Mouse (Mus musculus): ENCODE results near the gene Nxph4. TPM values are rescaled to one million over a fixed set of nuclear protein-coding genes. Genes with fewer than 3 reads are reported as not detected.
A peak's percentile ranks its signal among the peaks of the same experiment; 100 is the strongest.

The Nxph4 gene
- under 1 TPM; 0.14 to 0.36 TPM for total RNA-seq (2021)
- long read RNA-seq, experiment 1: 0 reads
- long read RNA-seq, experiment 2, partial matches to known transcripts: 0 of 1 reads
- long read RNA-seq, experiment 2, other reads (novel, unspliced or antisense): 0 of 1 reads

DNA sequence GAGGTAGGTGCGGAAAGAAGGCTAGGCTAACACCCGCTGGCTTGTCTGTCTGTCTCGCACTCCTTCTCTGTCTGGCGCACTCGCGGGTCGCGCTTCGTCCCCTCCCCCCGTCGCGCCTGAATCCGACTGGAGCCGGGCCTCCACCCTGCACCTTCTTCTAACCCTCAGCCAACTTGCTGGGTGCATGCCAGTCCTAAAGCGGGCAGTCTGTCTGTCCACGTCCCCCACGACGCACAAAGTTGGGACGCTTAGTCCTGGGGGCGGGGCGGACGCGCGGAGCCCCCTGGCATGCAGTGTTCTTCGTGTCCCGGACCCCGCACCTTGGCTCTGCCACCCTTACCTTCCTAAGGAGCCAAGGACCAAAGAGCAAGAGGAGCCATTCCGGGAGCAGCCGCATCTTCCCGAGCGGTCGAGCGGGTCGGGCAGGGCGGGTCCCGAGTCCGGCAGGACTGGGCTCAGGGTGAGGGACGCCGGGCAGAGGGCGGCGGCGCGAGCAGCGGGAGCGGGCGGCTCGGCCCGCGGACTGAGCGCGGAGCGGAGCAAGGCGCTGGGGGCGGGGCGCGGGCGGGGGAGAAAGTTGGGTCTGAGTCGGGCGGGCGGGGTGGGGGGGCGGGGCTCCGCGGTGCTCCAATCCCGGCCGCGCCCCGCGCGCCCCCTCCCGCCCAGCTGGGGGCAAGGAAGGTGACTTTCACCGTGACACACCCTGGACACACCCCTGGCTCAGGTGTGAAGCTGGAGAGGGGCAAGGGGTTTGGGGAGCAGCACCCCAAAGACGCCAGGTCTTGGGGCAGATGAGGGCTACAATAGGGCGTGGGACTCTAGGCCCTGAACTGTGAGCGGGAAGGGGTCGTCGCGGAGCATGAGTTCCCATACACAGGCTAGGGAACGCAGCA, at the start of gene Nxph4:
Gene Nxph4 (minus strand): TSS at position 524 of the 893 bp plus-strand sequence.
- DNase-seq (ENCODE audit: low spot score): no peak

DNA sequence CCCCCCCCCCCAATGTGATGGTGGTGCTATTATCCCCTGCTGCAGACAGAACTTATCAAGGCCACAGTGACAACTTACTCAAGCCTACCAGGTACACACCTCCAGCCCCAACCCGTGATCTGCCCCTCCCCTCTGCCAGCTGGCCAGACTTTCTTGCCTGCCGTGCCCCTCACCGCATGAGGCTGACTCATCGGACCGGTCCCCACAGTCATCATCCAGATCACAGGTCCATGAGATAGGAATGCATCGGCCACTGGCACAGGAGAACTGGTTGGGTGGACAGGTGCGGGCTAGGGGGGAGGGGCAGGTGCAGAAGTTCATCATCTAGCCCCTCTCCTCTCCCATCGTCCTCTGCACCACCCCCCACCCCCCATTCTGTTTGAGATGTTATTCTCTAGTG, 49.3 kb upstream of the Nxph4 start:
- DNase-seq (ENCODE audit: low spot score): no peak

DNA sequence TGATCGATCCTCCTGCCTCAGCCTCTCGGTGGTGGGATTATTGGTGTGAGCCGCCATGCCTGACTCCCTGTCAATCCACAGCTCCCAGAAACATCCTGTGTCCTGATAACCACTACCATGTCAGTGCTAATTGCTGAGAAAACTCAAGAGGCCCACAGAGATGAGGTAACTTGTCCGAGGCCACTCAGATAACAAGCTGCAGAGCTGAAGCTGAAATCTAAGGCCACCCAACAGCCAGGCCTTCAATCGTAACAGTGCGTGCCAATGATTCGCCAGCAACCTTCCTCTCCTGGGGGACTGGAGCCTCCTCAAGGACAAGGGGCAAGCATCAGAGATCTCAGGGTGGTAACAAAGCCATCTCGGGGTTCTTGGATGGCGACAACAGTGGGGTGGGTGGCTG, 46.9 kb upstream of the Nxph4 start:
- DNase-seq (ENCODE audit: low spot score): no peak

DNA sequence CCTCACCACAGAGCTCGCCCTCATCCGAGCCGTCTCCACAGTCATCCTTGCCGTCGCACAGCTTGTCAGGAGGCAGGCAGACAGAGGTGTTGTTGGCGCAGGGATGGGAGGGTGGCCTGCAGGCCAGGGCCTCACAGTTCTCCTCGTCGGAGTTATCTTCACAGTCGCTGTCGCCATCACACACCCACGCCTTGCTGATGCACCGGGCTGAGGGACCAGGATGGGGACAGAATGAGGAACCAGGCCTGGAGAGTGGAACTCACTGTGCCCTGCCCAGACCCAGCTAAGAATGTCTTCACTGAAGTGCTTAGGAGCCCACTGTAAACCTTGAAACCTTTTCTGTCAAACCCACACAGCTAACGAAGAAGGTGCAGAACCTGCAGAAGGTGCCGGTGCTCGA, 43.6 kb upstream of the Nxph4 start:
- no peak for DNase-seq (ENCODE audit: low spot score)

DNA sequence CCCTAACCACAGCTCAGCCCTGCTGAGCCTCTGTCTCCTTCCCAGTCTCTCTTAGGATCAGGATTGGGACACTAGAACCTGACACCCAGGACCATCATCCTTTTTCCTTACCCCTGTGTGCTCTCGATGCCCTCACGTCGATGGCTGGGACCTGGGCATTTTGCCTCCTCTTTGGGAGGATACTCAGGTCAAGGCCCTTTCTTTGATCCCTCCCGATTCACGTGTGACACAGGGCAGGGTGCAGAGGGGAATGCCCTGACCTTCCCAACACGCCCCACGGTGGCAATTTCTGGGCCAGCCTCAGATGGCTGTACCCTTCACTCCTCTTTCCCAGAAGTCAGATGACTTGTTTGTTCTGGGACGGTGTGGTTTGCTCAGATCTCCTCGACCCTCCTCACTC, 42.8 kb upstream of the Nxph4 start:
- DNase-seq (ENCODE audit: low spot score): no peak

DNA sequence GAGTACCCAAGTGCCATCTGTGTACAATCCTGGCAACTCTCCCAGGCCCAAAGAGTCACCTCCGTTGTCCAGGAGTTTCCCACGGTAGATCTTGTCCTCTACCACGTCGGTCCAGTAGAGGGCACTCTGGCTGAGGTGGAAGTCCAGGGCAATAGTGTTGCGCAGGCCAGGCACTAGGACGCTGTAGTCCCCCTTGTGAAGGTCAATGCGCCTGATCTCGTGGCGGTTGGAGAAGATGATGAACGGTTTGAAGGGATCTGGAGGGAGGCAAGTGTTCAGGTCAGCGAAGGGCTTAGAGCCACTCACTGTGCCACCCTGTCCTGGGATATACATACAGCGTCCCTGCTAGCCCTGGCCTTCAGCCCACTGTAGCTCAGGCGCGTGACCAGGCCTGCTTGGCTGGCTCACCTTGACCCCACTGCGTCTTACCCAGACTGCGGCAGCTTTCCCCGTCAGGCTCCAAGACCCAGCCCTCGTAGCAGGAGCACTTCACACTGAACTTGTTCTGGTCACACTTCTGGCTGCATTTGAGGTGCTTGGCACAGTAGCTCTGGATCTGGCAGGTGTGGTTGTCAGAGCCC, 42.1 kb upstream of the Nxph4 start:
- peak; percentile 80 for DNase-seq (ENCODE audit: low spot score)

DNA sequence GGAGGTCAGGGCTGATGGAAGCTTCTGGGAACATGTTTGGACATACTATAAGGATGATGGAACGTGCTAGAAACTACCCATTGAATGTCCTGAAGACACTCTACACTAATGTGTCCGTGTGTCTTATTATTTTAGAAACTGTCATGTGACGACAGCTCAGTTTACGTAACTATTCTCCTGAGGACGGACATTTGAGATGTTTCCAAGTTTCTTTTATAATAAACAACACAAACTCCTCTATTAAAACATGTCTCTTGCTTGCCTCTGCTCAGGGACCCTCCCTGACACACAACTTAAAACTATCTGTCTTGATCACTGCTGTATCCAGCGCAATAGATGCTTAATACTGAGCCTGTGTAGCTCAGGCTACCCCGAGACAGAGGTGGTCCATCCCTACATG, 41.4 kb upstream of the Nxph4 start:
- DNase-seq (ENCODE audit: low spot score): peak; percentile 36

DNA sequence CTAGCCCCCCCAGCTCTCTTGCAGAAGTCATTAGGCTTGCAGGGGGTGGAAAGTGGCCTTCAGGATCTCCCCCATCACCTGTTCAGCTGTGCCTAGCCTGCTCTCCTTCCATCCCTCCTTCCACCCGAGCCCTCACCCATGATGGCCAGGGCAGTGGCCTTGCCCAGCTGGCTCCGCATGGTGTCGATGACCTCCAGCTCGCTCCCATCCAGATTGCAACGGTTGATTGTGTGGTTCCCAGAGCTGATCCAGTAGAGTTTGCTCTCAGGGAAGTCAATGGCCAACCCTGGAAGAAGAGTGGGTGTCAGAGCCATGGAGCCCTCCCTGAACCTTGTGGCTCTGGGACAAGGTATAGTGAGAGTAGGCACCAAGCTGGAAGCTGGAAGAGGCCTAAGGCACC, 37.9 kb upstream of the Nxph4 start:
- no peak for DNase-seq (ENCODE audit: low spot score)

DNA sequence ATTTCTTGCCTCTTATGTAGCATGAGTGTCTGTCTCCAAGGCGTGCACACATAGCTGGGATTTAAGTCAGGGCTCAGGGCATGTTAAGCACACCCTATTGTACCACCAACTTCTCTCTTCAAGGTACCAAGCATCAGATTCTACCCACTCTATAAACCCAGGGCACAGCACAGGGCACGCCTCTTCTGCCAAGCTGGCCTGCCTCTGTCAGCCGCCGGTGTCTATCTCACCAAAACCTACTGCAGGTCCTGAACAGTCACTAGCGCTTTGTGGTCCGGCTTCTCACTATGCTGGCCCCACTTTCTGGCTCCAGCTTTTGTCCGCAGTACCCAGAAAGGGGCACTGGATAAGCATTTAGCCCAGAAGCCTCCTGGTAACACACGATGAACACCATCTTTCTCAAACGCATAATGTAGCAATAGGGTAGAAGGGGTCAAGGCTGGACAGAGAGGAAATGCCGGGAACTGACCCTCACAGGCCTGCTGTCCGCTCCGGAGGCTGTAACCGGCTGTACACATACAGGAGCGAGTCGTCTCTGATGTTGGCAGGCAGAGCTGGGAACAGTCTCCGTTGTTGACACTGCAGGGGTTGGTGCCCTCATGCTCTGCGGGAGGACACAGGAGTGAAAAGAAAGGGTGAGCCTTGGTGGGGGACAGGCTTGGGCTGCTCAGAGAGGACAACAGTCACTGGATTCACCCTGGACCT, 36.7 kb upstream of the Nxph4 start:
- DNase-seq (ENCODE audit: low spot score): no peak

DNA sequence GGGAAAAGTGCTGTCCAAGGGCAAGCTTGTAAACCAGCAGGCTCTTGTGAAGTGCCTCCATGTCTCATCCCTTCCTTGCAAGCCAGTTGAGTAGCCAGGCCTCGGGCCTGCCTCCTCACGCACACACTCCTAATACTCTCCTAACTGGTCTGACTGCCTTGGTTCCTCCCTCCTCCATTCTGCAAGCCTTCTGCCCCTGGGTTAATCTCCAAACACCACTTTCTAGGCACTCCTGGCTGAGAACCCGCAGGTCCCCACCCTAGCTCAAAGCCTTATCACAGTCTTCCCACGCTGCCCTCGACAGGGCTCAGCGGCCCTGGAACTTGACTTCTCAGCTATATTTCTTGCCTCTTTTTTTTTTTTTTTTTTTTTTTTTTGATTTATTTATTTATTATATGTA, 36.0 kb upstream of the Nxph4 start:
- no peak for DNase-seq (ENCODE audit: low spot score)

DNA sequence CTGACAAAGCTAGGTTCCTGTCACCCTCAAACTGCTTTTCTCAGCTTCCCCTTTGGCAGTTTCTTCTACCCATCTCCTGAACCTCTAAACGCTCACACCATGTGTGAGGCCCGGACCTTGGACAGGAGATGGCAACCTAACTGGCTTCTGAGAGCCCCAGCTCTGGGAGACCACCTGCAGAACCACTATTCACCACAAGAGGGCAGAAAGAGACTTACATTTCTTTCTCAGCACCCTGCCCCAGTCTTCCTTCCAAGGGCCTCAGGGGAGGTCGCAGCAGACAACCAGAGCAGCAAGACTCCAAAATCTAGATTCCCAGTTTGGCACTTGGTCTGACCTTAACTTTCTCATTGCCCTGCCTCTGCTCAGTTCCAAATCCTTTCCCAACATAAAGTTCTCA, 35.1 kb upstream of the Nxph4 start:
- DNase-seq (ENCODE audit: low spot score): peak; percentile 81

DNA sequence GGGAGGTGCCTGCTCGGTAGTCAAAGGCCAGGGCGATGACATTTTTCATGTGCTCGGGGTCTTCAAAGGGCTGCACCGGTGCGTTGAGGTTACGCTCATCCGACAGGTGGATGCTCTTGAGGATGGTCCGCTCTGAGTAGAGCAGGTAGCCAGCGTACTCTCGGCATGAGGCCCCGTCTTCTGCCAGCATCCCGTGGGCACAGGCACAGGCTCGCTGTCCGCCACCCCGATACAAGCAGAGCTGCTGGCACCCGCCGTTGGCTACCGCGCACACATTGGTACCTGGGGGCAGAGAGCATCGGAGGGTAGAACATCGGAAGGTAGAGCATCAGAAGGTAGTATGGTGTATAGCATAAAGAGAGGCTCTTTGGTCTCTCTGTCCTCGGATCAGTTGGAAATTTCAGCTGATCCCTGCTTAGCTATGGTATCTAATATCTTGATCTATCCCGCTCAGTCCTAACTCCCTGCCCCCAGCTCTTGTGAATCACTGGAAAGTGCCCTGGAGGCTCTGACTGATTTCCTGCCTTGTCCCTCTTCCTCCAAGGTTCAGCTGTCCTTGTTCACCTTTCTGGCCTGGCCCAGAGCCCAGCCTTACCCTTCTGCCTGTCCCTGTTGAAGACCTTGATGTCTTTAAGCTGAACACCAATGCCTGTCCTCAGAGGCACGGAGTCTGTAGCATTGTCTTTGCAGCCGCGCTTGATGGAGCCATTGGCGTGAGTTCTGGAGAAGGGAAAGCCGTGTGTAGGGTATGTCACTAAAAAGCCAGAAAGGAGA, 32.4 kb upstream of the Nxph4 start:
- no peak for DNase-seq (ENCODE audit: low spot score)

DNA sequence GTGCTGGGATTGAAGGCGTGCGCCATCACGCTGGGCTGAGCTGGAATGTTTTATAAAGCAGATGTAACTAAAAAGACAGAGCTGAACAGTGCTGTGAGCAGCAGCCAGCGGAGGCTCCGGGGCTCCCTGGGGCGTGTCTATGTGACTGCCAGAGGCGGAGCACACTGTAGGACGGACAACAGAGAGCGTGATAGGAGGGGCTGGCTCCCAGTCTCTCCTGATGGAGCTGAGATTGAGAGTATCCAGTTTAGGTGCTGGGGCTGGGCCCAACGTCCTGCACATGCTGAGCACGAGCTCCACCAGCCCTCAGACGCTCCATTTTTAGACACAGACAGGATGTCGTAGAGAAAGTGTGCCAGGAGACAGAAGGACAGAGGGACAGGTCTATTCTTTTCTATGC, 29.9 kb upstream of the Nxph4 start:
- DNase-seq (ENCODE audit: low spot score): peak; percentile 43

DNA sequence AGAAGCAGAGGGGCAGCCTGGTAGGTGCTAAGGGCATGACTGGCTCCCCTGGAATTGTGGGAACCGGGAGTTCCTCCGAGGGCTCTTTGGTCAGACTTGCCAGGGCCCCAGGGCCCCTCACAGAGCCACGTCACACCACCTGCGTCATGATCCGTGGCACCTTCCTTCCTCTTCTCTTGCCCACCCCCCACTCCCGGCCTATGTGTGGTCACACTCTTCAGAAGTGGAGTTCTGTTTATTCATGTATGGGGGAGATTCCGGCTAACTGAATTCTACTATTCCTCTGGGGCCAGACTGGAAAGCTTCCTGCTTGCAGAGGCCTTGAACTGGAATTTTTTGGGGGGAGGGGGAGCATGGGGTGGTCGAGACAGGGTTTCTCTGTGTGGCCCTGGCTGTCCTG, 29.5 kb upstream of the Nxph4 start:
- DNase-seq (ENCODE audit: low spot score): no peak

DNA sequence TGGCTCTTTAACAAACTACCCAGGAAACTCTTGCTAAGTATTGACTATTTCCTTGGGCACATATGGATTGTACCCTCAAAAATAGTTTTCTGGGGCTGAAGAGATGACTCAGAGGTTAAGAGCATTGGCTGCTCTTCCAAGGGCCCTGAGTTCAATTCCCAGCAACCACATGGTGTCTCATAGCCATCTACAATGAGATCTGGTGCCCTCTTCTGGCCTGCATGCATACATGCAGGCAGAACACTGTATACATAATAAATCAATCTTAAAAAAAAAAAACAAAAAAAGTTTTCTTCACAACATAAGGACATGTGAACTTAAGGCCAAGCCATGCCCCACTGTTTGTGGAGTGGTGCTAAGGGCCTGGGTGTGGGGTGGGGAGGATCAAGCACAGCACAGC, 26.8 kb upstream of the Nxph4 start:
- DNase-seq (ENCODE audit: low spot score): no peak

DNA sequence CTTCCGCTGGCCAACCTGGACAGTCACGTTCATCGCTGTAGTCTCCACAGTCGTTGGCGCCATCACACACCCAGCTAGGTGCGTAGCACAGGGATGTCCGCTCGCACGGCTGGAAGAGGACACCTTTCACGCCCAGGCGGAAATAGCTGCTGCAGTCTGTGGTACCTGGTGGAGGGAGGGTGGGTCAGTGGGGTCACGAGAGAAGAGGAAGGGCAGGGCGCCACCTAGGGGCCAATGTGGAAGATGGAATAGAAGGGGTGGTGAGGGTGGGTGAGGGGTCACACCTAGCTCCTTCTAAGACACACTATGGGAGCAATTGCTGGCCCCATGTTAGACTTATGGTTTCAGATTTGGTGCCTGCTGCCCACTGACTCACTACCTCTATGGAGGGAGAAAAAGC, 23.0 kb upstream of the Nxph4 start:
- DNase-seq (ENCODE audit: low spot score): no peak

DNA sequence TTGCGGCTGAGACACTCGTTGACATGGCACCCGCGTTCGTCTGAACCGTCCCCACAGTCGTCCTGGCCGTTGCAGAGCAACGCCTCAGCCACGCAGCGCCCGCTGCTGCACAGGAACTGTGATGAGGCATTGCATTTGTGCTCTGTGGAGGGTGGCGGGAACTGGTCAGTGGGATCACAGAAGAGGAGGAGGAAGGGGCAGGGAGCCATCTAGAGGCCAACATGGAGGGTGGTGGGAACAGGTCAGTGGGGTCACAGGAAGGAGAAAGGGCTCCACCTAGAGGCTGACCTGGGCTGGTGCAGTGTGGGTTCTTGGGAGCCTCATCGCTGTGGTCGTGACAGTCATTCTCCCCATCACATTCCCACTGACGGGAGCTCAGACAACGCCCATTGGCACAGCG, 21.3 kb upstream of the Nxph4 start:
- DNase-seq (ENCODE audit: low spot score): no peak

DNA sequence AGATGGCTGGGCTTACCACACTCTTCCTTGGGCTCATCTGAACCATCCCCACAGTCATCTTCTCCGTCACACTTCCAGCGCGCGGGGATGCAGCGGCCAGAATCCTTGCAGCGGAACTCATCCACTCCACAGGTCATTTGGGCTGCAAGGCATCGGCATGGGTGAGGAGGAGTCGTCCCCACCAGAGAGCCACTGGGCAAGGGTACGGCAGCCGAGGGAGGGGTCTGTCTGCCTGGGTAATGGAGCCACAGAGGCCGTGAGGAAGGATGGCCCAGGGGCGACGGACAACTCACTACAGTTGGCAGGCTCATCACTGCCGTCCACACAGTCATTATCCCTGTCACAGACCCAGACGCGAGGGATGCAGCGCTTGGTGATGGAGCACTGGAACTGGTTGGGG, 15.5 kb upstream of the Nxph4 start:
- no peak for DNase-seq (ENCODE audit: low spot score)

DNA sequence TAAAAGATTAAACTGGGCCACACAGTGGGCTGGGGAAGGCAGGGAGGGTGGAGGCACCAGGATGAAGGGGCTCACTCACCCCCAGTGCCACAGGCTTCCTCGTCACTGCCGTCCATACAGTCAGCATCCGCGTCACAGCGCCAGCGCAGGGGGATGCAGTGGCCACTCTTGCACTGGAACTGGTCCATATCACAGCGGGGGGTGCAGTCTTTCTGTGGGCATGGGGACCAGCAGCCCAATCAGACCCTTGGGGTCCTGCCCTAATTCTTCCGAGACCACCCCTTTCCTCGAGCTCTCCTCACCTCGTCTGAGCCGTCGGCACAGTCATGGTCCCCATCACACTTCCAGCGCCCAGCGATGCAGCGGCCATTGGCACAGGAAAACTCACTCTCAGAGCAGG, 13.9 kb upstream of the Nxph4 start:
- no peak for DNase-seq (ENCODE audit: low spot score)

DNA sequence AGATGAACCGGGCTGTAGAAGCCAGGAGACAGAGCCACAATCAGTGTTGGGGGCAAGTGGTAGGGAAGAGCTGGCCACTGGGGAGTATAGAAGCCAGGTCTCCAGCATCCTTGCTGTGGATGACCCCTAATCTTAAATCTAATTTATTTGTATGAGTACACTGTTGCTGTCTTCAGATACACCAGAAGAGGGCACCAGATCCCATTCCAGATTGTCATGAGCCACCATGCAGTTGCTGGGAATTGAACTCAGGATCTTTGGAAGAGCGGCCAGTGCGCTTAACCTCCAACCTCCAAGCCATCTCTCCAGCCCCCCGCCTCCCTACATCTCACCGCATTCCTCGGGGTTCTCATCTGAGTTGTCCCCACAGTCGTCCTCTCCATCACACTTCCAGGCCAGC, 12.1 kb upstream of the Nxph4 start:
- DNase-seq (ENCODE audit: low spot score): no peak

DNA sequence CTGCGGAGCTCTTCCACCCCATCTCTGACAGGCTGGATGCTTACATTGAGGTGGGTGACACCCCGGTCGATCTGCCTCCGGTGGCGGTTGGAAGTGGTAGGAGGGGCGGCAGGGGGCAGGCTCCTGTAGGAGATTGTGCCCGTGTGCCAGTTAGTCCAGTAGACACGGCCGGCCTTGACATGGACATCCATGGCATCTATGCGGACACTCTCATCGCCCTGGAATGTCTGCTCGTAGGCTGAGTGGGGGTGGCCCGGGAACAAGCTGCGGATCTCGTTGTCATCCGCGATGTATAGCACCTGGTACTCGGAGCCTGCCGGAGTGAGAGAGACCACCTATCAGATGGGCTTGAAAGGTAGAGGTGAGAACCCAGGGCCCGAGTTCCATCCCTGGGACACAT, 10.0 kb upstream of the Nxph4 start:
- DNase-seq (ENCODE audit: low spot score): no peak

DNA sequence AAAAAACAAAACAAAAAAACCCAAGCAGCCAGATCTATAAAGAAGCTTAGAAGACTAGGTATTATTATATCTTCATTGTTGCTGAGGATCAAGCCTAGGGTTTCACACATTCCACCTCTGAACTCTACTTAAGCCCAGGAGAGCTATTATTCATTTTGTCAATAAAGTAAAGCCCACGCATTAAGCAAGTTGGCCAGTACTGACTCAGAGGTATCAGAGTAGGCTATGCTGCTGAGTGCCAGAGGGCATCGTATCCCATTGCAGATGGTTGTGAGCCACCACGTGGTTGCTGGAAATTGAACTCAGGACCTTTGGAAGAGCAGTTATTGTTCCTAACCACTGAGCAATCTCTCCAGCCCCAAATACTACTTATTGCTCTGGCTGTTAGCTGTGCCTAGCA, 9.6 kb upstream of the Nxph4 start:
- DNase-seq (ENCODE audit: low spot score): no peak
